Mouse (Mus musculus): ENCODE measurements around the gene Hc. TPM values are rescaled to one million over a fixed set of nuclear protein-coding genes. Genes with fewer than 3 reads are reported as not detected.

The Hc gene
- not detected in 2 replicates for total RNA-seq (2014; fragmentation: Nextera tagmentation)
- total RNA-seq (2017): 0.22 and 0.23 TPM in 2 replicates
- not detected in 2 replicates for polyA plus RNA-seq (2012)

DNA sequence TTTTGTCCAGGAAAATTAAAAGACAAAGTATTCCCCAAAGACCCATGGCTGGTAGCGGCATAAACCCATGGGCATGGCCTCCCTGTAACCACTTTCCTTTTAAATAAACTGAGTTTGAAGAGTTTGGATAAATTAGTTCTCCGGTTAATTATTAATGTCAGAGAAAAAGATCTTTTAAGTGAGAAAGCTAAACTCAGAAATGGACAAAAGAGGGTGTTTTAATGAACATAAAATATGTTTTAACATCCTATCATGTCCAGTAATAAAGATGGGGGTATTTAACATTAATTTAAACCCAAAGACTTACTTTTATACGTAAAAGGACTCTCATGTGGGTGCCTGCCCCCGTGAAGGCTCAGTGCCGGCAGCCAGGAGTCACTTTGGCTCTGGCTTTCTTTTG lies at the start of gene Hc:
TSS of gene Hc (minus strand) at position 101 of the 400 bp plus-strand sequence.
- Histone ChIP-seq H3K9me3 (replicated peaks) (no peaks in the 10 kb centered on the region), H3K27me3 (ENCODE audit: insufficient read depth, low read length) (peaks cover 4% of the 10 kb centered on the region; the same call in 1 of the 2 replicates), H3K36me3 (replicated peaks) (no peaks in the 10 kb centered on the region), H3K4me3 (ENCODE audit: low read depth, low read length) (no peak within 1 kb of the TSS), H3K4me1 (ENCODE audit: insufficient read depth, low read depth, low read length) (no peaks in the 10 kb centered on the region; the same call in 1 of the 2 replicates)
- ATAC-seq (ENCODE audit: extremely low read depth, insufficient number of reproducible peaks, low FRiP score, poor library complexity, severe bottlenecking) (no peak), DNase-seq (ENCODE audit: low spot score) (no peak)
- TF ChIP-seq TAL1 (conservative IDR thresholded peaks at IDR 0.05; ENCODE audit: low read depth, low read length) (no peak), GATA1 (IDR thresholded peaks at IDR 0.05; ENCODE audit: borderline replicate concordance, low read length) (no peak), CTCF (IDR thresholded peaks at IDR 0.05; ENCODE audit: low read depth, low read length) (no peak), POLR2AphosphoS5 (IDR thresholded peaks at IDR 0.05; ENCODE audit: insufficient replicate concordance, low read depth, low read length) (no peak), GATA2 (IDR thresholded peaks at IDR 0.05; ENCODE audit: borderline replicate concordance, low read depth, low read length) (no peak)

DNA sequence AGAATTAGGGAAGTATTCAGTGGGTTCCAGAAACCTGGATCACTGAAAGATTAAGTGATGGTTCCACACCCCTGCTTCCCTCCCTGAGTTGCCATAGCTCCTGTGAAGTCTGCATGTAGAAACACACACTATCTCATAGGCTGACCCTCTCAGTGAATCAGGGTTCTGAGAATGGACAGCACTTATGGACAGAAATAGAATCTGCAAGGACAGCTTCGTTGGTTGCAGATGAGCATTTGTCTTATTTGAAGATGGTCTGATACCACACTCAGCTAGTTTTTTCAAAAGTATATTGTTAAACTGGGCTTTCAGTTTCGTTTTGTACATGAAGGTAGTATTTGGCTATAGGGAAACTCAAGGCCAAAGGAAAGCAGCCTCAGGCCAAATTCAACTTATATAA lies 49.3 kb upstream of the Hc start:
- TF ChIP-seq GATA2 (IDR thresholded peaks at IDR 0.05; ENCODE audit: borderline replicate concordance, low read depth, low read length): no peak
- no peak for TF ChIP-seq GATA1 (IDR thresholded peaks at IDR 0.05; ENCODE audit: borderline replicate concordance, low read length)
- no peak for TF ChIP-seq CTCF (IDR thresholded peaks at IDR 0.05; ENCODE audit: low read depth, low read length)
- TF ChIP-seq POLR2AphosphoS5 (IDR thresholded peaks at IDR 0.05; ENCODE audit: insufficient replicate concordance, low read depth, low read length): no peak
- TF ChIP-seq TAL1 (conservative IDR thresholded peaks at IDR 0.05; ENCODE audit: low read depth, low read length): no peak
- Histone ChIP-seq H3K9me3 (replicated peaks) (no peaks in the 10 kb centered on the region), H3K4me3 (ENCODE audit: low read depth, low read length) (no peak overlapping the region; the same call in 1 of the 2 replicates), H3K36me3 (replicated peaks) (peaks cover 32% of the 10 kb centered on the region), H3K27me3 (ENCODE audit: insufficient read depth, low read length) (no peaks in the 10 kb centered on the region), H3K4me1 (ENCODE audit: insufficient read depth, low read depth, low read length) (peaks cover 39% of the 10 kb centered on the region)
- DNase-seq (ENCODE audit: low spot score) (no peak), ATAC-seq (ENCODE audit: extremely low read depth, insufficient number of reproducible peaks, low FRiP score, poor library complexity, severe bottlenecking) (no peak)

DNA sequence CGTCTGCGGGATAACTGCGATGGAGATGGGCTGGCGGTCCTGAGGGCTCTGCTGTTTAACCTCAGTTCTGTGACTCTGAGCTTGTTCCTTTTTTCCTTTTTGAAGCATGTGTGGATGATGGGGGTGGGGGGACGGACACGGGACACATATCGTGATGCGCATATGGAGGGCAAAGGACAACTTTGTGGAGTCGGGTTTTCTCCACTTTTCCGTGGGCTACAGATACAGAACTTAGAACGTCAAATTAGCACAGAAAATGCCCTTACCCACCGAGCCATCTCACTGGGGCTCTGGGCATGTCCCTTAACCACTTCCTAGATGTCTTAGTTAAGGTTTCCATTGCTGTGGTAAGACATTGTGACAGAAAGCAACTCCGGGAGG lies 48.7 kb upstream of the Hc start:
- Histone ChIP-seq H3K4me1 (ENCODE audit: insufficient read depth, low read depth, low read length) (peaks cover 39% of the 10 kb centered on the region), H3K9me3 (replicated peaks) (no peaks in the 10 kb centered on the region), H3K36me3 (replicated peaks) (peaks cover 26% of the 10 kb centered on the region), H3K4me3 (ENCODE audit: low read depth, low read length) (peak overlapping the region; percentile 86), H3K27me3 (ENCODE audit: insufficient read depth, low read length) (no peaks in the 10 kb centered on the region)
- no peak for DNase-seq (ENCODE audit: low spot score)
- ATAC-seq (ENCODE audit: extremely low read depth, insufficient number of reproducible peaks, low FRiP score, poor library complexity, severe bottlenecking): no peak
- no peak for TF ChIP-seq POLR2AphosphoS5 (IDR thresholded peaks at IDR 0.05; ENCODE audit: insufficient replicate concordance, low read depth, low read length)
- no peak for TF ChIP-seq CTCF (IDR thresholded peaks at IDR 0.05; ENCODE audit: low read depth, low read length)
- TF ChIP-seq TAL1 (conservative IDR thresholded peaks at IDR 0.05; ENCODE audit: low read depth, low read length): no peak
- no peak for TF ChIP-seq GATA2 (IDR thresholded peaks at IDR 0.05; ENCODE audit: borderline replicate concordance, low read depth, low read length)
- TF ChIP-seq GATA1 (IDR thresholded peaks at IDR 0.05; ENCODE audit: borderline replicate concordance, low read length): no peak

DNA sequence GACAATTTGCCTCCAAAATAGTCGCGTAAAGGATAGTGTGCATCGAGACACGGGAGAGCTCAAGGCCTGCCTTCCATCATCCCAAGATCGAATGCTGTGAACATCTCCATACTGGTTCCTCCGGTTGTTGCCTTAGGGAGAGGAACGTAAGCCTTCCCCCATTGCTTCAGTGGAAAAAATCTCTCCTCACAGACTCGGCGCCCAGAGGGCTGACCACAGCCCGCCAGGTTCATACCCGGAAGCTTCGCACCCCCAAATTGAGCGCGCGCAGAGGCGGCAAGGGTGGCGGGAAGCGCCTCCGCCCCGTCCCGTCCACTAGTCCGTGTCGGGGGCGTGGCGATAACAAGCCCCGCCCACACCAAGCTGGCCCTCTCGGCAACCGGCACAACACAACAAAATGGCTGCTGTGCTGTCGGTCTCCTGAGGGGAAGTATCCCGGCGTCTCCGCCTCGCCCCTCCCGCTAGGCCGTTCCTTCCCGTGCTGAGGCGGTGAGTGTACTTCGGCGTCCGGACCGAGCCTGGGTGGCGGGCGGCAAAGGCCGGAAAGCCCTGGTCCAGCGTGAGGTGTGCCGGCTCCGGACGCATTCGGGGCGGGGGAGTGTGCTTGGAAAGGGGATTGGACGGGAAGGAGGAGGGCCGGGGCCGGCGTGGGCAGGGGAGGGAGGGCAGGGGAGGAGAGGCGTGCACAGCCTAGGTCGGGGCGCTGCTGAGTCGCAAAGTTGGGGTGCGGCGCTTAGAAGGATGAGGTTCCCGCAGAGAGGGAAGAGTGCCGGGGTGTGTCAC lies 48.1 kb upstream of the Hc start, which contains the start of gene Cntrl:
TSS of gene Cntrl (plus strand) at position 352 of the 783 bp plus-strand sequence.
- peak; percentile 86 for DNase-seq (ENCODE audit: low spot score)
- no peak for TF ChIP-seq GATA1 (IDR thresholded peaks at IDR 0.05; ENCODE audit: borderline replicate concordance, low read length)
- TF ChIP-seq TAL1 (conservative IDR thresholded peaks at IDR 0.05; ENCODE audit: low read depth, low read length): no peak
- TF ChIP-seq POLR2AphosphoS5 (IDR thresholded peaks at IDR 0.05; ENCODE audit: insufficient replicate concordance, low read depth, low read length): no peak
- TF ChIP-seq CTCF (IDR thresholded peaks at IDR 0.05; ENCODE audit: low read depth, low read length): no peak
- no peak for TF ChIP-seq GATA2 (IDR thresholded peaks at IDR 0.05; ENCODE audit: borderline replicate concordance, low read depth, low read length)
- no peaks in the 10 kb centered on the region for H3K27me3 ChIP-seq (ENCODE audit: insufficient read depth, low read length)
- no peaks in the 10 kb centered on the region for H3K9me3 ChIP-seq (replicated peaks)
- H3K36me3 ChIP-seq (replicated peaks): peaks cover 21% of the 10 kb centered on the region
- peaks cover 39% of the 10 kb centered on the region for H3K4me1 ChIP-seq (ENCODE audit: insufficient read depth, low read depth, low read length)
- ATAC-seq (ENCODE audit: extremely low read depth, insufficient number of reproducible peaks, low FRiP score, poor library complexity, severe bottlenecking): peak; percentile 81
- peak within 1 kb of the TSS; percentile 86 for H3K4me3 ChIP-seq (ENCODE audit: low read depth, low read length)

DNA sequence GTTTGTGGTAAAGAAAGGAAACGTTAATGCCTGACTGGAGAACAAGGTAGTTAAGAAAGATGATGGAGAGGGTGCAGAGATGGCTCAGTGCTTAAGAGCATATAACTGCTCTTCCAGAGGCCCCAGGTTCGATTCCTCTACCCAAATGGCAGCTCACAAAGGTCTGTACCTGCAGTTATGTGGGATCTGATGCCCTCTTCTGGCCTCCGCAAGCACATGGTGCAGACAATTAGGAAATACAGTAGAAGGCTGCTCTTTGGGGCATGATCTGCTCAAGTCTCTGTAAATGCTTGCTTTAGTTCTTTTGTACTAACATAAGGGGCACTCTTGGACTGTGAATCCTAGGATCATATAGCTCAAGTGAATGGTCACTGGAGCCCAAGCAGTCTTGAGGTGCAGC lies 47.5 kb upstream of the Hc start:
- DNase-seq (ENCODE audit: low spot score): peak; percentile 1
- peaks cover 18% of the 10 kb centered on the region for H3K36me3 ChIP-seq (replicated peaks)
- H3K27me3 ChIP-seq (ENCODE audit: insufficient read depth, low read length): no peaks in the 10 kb centered on the region
- no peak for ATAC-seq (ENCODE audit: extremely low read depth, insufficient number of reproducible peaks, low FRiP score, poor library complexity, severe bottlenecking)
- H3K4me1 ChIP-seq (ENCODE audit: insufficient read depth, low read depth, low read length): peaks cover 41% of the 10 kb centered on the region
- TF ChIP-seq GATA2 (IDR thresholded peaks at IDR 0.05; ENCODE audit: borderline replicate concordance, low read depth, low read length): no peak
- TF ChIP-seq TAL1 (conservative IDR thresholded peaks at IDR 0.05; ENCODE audit: low read depth, low read length): no peak
- TF ChIP-seq CTCF (IDR thresholded peaks at IDR 0.05; ENCODE audit: low read depth, low read length): no peak
- TF ChIP-seq GATA1 (IDR thresholded peaks at IDR 0.05; ENCODE audit: borderline replicate concordance, low read length): no peak
- no peak for TF ChIP-seq POLR2AphosphoS5 (IDR thresholded peaks at IDR 0.05; ENCODE audit: insufficient replicate concordance, low read depth, low read length)
- no peaks in the 10 kb centered on the region for H3K9me3 ChIP-seq (replicated peaks)
- H3K4me3 ChIP-seq (ENCODE audit: low read depth, low read length): peak overlapping the region; percentile 86

DNA sequence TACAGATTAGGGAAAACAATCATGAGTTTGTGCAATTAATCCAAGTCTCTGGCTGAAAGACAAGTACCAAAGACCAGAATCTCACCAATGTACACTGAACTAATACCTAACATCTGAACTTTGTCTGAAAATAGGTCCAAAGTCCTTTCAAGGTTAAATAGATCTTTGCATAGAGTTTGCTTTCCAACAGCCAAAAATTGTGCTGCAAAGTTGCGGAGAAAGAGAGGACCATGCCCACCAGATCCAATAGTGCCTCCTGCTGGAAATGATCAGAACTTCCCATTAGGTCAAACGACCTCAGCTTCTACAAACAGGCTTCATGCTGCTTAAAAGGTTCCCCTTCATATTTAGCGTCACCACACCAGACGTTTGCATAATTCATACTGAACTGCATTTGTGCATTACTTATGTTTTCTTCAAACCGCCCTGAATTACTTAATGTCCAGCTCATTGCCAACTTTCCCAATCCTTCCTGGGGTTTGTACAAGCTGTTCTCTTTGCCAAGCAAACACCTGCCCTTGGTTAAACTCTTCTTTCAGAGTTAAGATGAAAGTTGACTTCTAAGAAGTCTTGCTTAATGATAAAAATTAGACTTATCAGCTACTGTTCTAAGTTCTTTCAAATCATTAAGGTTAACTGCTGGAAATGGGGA lies 46.9 kb upstream of the Hc start:
- Histone ChIP-seq H3K36me3 (replicated peaks) (peaks cover 15% of the 10 kb centered on the region), H3K27me3 (ENCODE audit: insufficient read depth, low read length) (no peaks in the 10 kb centered on the region), H3K4me1 (ENCODE audit: insufficient read depth, low read depth, low read length) (peaks cover 46% of the 10 kb centered on the region), H3K4me3 (ENCODE audit: low read depth, low read length) (no peak overlapping the region), H3K9me3 (replicated peaks) (no peaks in the 10 kb centered on the region)
- DNase-seq (ENCODE audit: low spot score) (no peak), ATAC-seq (ENCODE audit: extremely low read depth, insufficient number of reproducible peaks, low FRiP score, poor library complexity, severe bottlenecking) (no peak)
- TF ChIP-seq GATA1 (IDR thresholded peaks at IDR 0.05; ENCODE audit: borderline replicate concordance, low read length): no peak
- peak; percentile 21; the same call in 1 of the 2 replicates for TF ChIP-seq CTCF (IDR thresholded peaks at IDR 0.05; ENCODE audit: low read depth, low read length)

All from G1E (cell line).